Comparison of ENCODE assay signal across 17 mouse cellular contexts in genomic region chr2:169811589-169811988, GRCm38 (mm10).
A peak's percentile ranks its signal among the peaks of the same experiment; 100 is the strongest.
DNase-seq lines count a peak whose midpoint lies in the region; ATAC-seq lines count a peak whose summit lies in the region.
"Had no signal": no experiment of that assay in that cellular context is flagged by ENCODE, and none has a peak within 500 bp of the region (broad histone marks: within the 10 kb centered on the region; RNA-seq: fewer than 3 reads in every experiment).

No protein-coding gene starts in this region.

- no peak overlapping the region for H3K9ac ChIP-seq in hindbrain, embryonic 15.5 days
- H3K9ac ChIP-seq in hindbrain, embryonic 11.5 days (ENCODE audit: low read depth, low read length), result no peak overlapping the region
- no peak overlapping the region for H3K9ac ChIP-seq in embryonic facial prominence, embryonic 14.5 days (ENCODE audit: low read depth, low read length)
- H3K9ac ChIP-seq in neural tube, embryonic 14.5 days (replicated peaks; ENCODE audit: low read depth, low read length), result no peak overlapping the region
- H3K9ac ChIP-seq: liver, embryonic 12.5 days; stomach, embryonic 15.5 days had no signal

- H3K4me3 ChIP-seq in hindbrain, embryonic 15.5 days, result no peak overlapping the region
- H3K4me3 ChIP-seq in hindbrain, embryonic 11.5 days (ENCODE audit: low read depth, low read length), result no peak overlapping the region
- H3K4me3 ChIP-seq in embryonic facial prominence, embryonic 14.5 days (ENCODE audit: low read depth, low read length), result no peak overlapping the region
- H3K4me3 ChIP-seq in neural tube, embryonic 14.5 days (ENCODE audit: low read depth, low read length), result no peak overlapping the region
- H3K4me3 ChIP-seq: liver, embryonic 12.5 days; stomach, embryonic 15.5 days had no signal

- H3K4me1 ChIP-seq in hindbrain, embryonic 15.5 days (replicated peaks), result peaks cover 38% of the 10 kb centered on the region
- H3K4me1 ChIP-seq in hindbrain, embryonic 11.5 days (replicated peaks; ENCODE audit: control insufficient read depth, insufficient read depth, low read length), result no peaks in the 10 kb centered on the region
- peaks cover 6% of the 10 kb centered on the region; the same call in 1 of the 2 replicates for H3K4me1 ChIP-seq in embryonic facial prominence, embryonic 14.5 days (ENCODE audit: control insufficient read depth, insufficient read depth, low read length)
- H3K4me1 ChIP-seq in neural tube, embryonic 14.5 days (ENCODE audit: control insufficient read depth, insufficient read depth, low read length), result peaks cover 24% of the 10 kb centered on the region; the same call in 1 of the 2 replicates
- H3K4me1 ChIP-seq: liver, embryonic 12.5 days; stomach, embryonic 15.5 days had no signal

- no peaks in the 10 kb centered on the region for H3K36me3 ChIP-seq in hindbrain, embryonic 15.5 days
- no peaks in the 10 kb centered on the region for H3K36me3 ChIP-seq in hindbrain, embryonic 11.5 days (ENCODE audit: control insufficient read depth, insufficient read depth, low read length)
- H3K36me3 ChIP-seq in embryonic facial prominence, embryonic 14.5 days (ENCODE audit: control insufficient read depth, insufficient read depth, low read length), result no peaks in the 10 kb centered on the region
- H3K36me3 ChIP-seq in neural tube, embryonic 14.5 days (ENCODE audit: control insufficient read depth, insufficient read depth, low read length), result no peaks in the 10 kb centered on the region
- H3K36me3 ChIP-seq: liver, embryonic 12.5 days; stomach, embryonic 15.5 days had no signal

- no peak for ATAC-seq in hindbrain, embryonic 15.5 days (ENCODE audit: low FRiP score, low read depth)
- ATAC-seq in hindbrain, embryonic 11.5 days (ENCODE audit: low FRiP score), result no peak
- ATAC-seq in embryonic facial prominence, embryonic 14.5 days (ENCODE audit: low read depth), result no peak
- ATAC-seq in neural tube, embryonic 14.5 days (ENCODE audit: low read depth), result peak; percentile 76
- ATAC-seq: inflammation-experienced regulatory T-cells, adult 6 months; liver, embryonic 12.5 days had no signal

- intact Hi-C loops in heart, postnatal 36 days (cut with DNase I), result no loop called here
- intact Hi-C loops in heart, postnatal 14 days (cut with DNase I), result no loop called here

- 40% methylated on average over 5 of the region's 5 CpGs for WGBS in hindbrain, embryonic 15.5 days
- 85% methylated on average over 5 of the region's 5 CpGs for WGBS in hindbrain, embryonic 11.5 days
- 40% methylated on average over 5 of the region's 5 CpGs for WGBS in embryonic facial prominence, embryonic 14.5 days
- 32% methylated on average over 5 of the region's 5 CpGs for WGBS in neural tube, embryonic 14.5 days

- DNase-seq in hindbrain, embryonic 11.5 days (ENCODE audit: low spot score), result no peak
- peak; percentile 32 for DNase-seq in brain, adult 2 months (ENCODE audit: low read depth, low spot score)
- peak; percentile 73 for DNase-seq in embryonic facial prominence, embryonic 14.5 days (ENCODE audit: low spot score)
- DNase-seq in heart, postnatal 36 days, result no peak
- no peak for DNase-seq in heart, postnatal 14 days
- DNase-seq: cerebellum, adult 9-11 months; gastrocnemius, postnatal 36 days; kidney, adult 2 months; lung, adult 2 months; lung, postnatal 36 days; right cerebral cortex, postnatal 25 days; thymus, adult 2 months had no signal

- H3K27ac ChIP-seq in hindbrain, embryonic 15.5 days (replicated peaks), result peak overlapping the region; percentile 62; the same call in 1 of the 2 replicates
- H3K27ac ChIP-seq in hindbrain, embryonic 11.5 days (ENCODE audit: low read depth, low read length), result no peak overlapping the region
- H3K27ac ChIP-seq in embryonic facial prominence, embryonic 14.5 days (replicated peaks; ENCODE audit: low read depth, low read length), result no peak overlapping the region
- H3K27ac ChIP-seq in neural tube, embryonic 14.5 days (ENCODE audit: low read depth, low read length), result no peak overlapping the region; the same call in 1 of the 2 replicates
- H3K27ac ChIP-seq: liver, embryonic 12.5 days; stomach, embryonic 15.5 days had no signal

- H3K9me3 ChIP-seq in hindbrain, embryonic 15.5 days, result no peaks in the 10 kb centered on the region
- no peaks in the 10 kb centered on the region for H3K9me3 ChIP-seq in hindbrain, embryonic 11.5 days (ENCODE audit: control insufficient read depth, low read length)
- no peaks in the 10 kb centered on the region for H3K9me3 ChIP-seq in embryonic facial prominence, embryonic 14.5 days (ENCODE audit: control insufficient read depth, low read length)
- H3K9me3 ChIP-seq in neural tube, embryonic 14.5 days (ENCODE audit: control insufficient read depth, low read length), result no peaks in the 10 kb centered on the region
- H3K9me3 ChIP-seq: liver, embryonic 12.5 days; stomach, embryonic 15.5 days had no signal

- no peaks in the 10 kb centered on the region for H3K27me3 ChIP-seq in hindbrain, embryonic 15.5 days
- H3K27me3 ChIP-seq in hindbrain, embryonic 11.5 days (ENCODE audit: control insufficient read depth, insufficient read depth, low read length), result no peaks in the 10 kb centered on the region
- no peaks in the 10 kb centered on the region for H3K27me3 ChIP-seq in embryonic facial prominence, embryonic 14.5 days (replicated peaks; ENCODE audit: control insufficient read depth, insufficient read depth, low read length)
- no peaks in the 10 kb centered on the region for H3K27me3 ChIP-seq in neural tube, embryonic 14.5 days (ENCODE audit: control insufficient read depth, insufficient read depth, low read length)
- H3K27me3 ChIP-seq: liver, embryonic 12.5 days; stomach, embryonic 15.5 days had no signal

- H3K4me2 ChIP-seq in hindbrain, embryonic 15.5 days, result peak overlapping the region; percentile 26
- H3K4me2 ChIP-seq in hindbrain, embryonic 11.5 days (replicated peaks; ENCODE audit: low read depth, low read length), result no peak overlapping the region
- no peak overlapping the region for H3K4me2 ChIP-seq in embryonic facial prominence, embryonic 14.5 days (ENCODE audit: low read depth, low read length)
- no peak overlapping the region for H3K4me2 ChIP-seq in neural tube, embryonic 14.5 days (ENCODE audit: low read depth, low read length)
- H3K4me2 ChIP-seq: liver, embryonic 12.5 days; stomach, embryonic 15.5 days had no signal

Comparison
In these comparisons a context has a peak if more than half of its experiments do, and no peak if none do; other contexts are left out.
1. DNase-seq: peak in brain, adult 2 months (single experiment) and embryonic facial prominence, embryonic 14.5 days (single experiment); none in hindbrain, embryonic 11.5 days (single experiment), heart, postnatal 36 days (0 of 2) and heart, postnatal 14 days (0 of 2).